Mouse (Mus musculus) right cerebral cortex, postnatal 10 days (tissue): ENCODE measurements around the gene Slc26a10.

Experiments used
- DNase-seq, 2 experiments: peaks; one replicate each; pipeline ENCODE4 v3.0.0; 2021; ENCODE audit warnings: low spot score in 2 of 2

Slc26a10 gene

GRCm38 (mm10) chr10:127179871-127180694 is at the start of gene Slc26a10:
Slc26a10 (minus strand) TSS chr10:127180645.
- peak in 1 of 2 experiments; percentile 71 for DNase-seq

GRCm38 (mm10) chr10:127228897-127229296 is 48.5 kb upstream of the Slc26a10 start:
- DNase-seq: no peak

- DNase-seq: no peak
Observed at GRCm38 (mm10) chr10:127227163-127227562, 46.7 kb upstream of the Slc26a10 start.

GRCm38 (mm10) chr10:127226318-127226895 is 46.0 kb upstream of the Slc26a10 start:
- no peak for DNase-seq

- DNase-seq: no peak
Observed at GRCm38 (mm10) chr10:127225732-127226131, 45.3 kb upstream of the Slc26a10 start.

- DNase-seq: no peak
Observed at GRCm38 (mm10) chr10:127225213-127225612, 44.8 kb upstream of the Slc26a10 start.

- no peak for DNase-seq
Observed at GRCm38 (mm10) chr10:127218339-127218738, 37.9 kb upstream of the Slc26a10 start.

- no peak for DNase-seq
Observed at GRCm38 (mm10) chr10:127217177-127217576, 36.7 kb upstream of the Slc26a10 start.

GRCm38 (mm10) chr10:127216456-127216855 is 36.0 kb upstream of the Slc26a10 start:
- no peak for DNase-seq

GRCm38 (mm10) chr10:127214422-127214803 is 34.0 kb upstream of the Slc26a10 start:
- DNase-seq: no peak

GRCm38 (mm10) chr10:127213704-127214421 is 33.4 kb upstream of the Slc26a10 start:
- DNase-seq: no peak

GRCm38 (mm10) chr10:127213272-127213671 is 32.8 kb upstream of the Slc26a10 start:
- no peak for DNase-seq

- peak; percentile 92 to 93 for DNase-seq
Observed at GRCm38 (mm10) chr10:127211414-127211854, 31.0 kb upstream of the Slc26a10 start, which contains the start of gene Pip4k2c. Pip4k2c (minus strand) TSS chr10:127211585.

- no peak for DNase-seq
Observed at GRCm38 (mm10) chr10:127210961-127211405, 30.5 kb upstream of the Slc26a10 start.

GRCm38 (mm10) chr10:127209928-127210570 is 29.6 kb upstream of the Slc26a10 start:
- no peak for DNase-seq

GRCm38 (mm10) chr10:127208921-127209320 is 28.5 kb upstream of the Slc26a10 start:
- peak in 1 of 2 experiments; percentile 77 for DNase-seq

GRCm38 (mm10) chr10:127205373-127205772 is 24.9 kb upstream of the Slc26a10 start:
- no peak for DNase-seq

GRCm38 (mm10) chr10:127204589-127204988 is 24.1 kb upstream of the Slc26a10 start:
- no peak for DNase-seq

GRCm38 (mm10) chr10:127203106-127203505 is 22.7 kb upstream of the Slc26a10 start:
- DNase-seq: no peak

GRCm38 (mm10) chr10:127200279-127200678 is 19.8 kb upstream of the Slc26a10 start:
- DNase-seq: no peak

GRCm38 (mm10) chr10:127199474-127199873 is 19.0 kb upstream of the Slc26a10 start:
- no peak for DNase-seq

GRCm38 (mm10) chr10:127199068-127199467 is 18.6 kb upstream of the Slc26a10 start:
- no peak for DNase-seq
